Mouse (Mus musculus) myocyte (in vitro differentiated cells): ENCODE data around the gene Defb9. TPM values are rescaled to one million over a fixed set of nuclear protein-coding genes. Genes with fewer than 3 reads are reported as not detected.

Source experiments
- polyA plus RNA-seq: library from polyadenylated mRNA; unstranded; fragments of >200 nt; fragmentation: generic; extraction: Trizol; gene quantifications from one replicate; pipeline ENCODE4 v1.2.1, GENCODE M21; 2012; ENCODE audit warnings: missing spikeins

Defb9 gene
- polyA plus RNA-seq, 1 experiment = not detected

Other genes with a start within 250 kb of the Defb9 start
- gene Defa17, start 229.6 kb downstream of the Defb9 start, polyA plus RNA-seq = not detected
- not detected for gene Defa34, start 219.6 kb downstream of the Defb9 start, polyA plus RNA-seq
- gene AY761184, start 181.8 kb downstream of the Defb9 start, polyA plus RNA-seq = not detected
- gene Defa24, start 150.9 kb downstream of the Defb9 start, polyA plus RNA-seq = not detected
- gene Defb50, start 61.9 kb downstream of the Defb9 start, polyA plus RNA-seq = not detected
- not detected for gene Defb2, start 45.5 kb downstream of the Defb9 start, polyA plus RNA-seq
- gene Defb10, start 26.5 kb downstream of the Defb9 start, polyA plus RNA-seq = not detected
- not detected for gene Defb11, start 21.0 kb upstream of the Defb9 start, polyA plus RNA-seq
- not detected for gene Defb15, start 47.3 kb upstream of the Defb9 start, polyA plus RNA-seq
- not detected for gene Defb35, start 52.9 kb upstream of the Defb9 start, polyA plus RNA-seq
- not detected for gene Defb13, start 61.3 kb upstream of the Defb9 start, polyA plus RNA-seq
- gene Fam90a1a, start 73.3 kb upstream of the Defb9 start, polyA plus RNA-seq = not detected
- not detected for gene Ccdc70, start 84.4 kb upstream of the Defb9 start, polyA plus RNA-seq
- 0.05 TPM for gene Atp7b, start 174.9 kb upstream of the Defb9 start, polyA plus RNA-seq
- gene Alg11, start 175.3 kb upstream of the Defb9 start, polyA plus RNA-seq = 3.5 TPM
- not detected for gene Nek5, start 239.6 kb upstream of the Defb9 start, polyA plus RNA-seq